Mouse (Mus musculus): ENCODE data around the gene Gm17027. TPM values are rescaled to one million over a fixed set of nuclear protein-coding genes. Genes with fewer than 3 reads are reported as not detected.
"Not testable (repeated sequence)": the region's sequence is repeated elsewhere in the genome, so short reads cannot be mapped to it uniquely, and the experiment has no call there.

The Gm17027 gene
- polyA plus RNA-seq (2012; rRNA removed), result not detected in 2 replicates

DNA sequence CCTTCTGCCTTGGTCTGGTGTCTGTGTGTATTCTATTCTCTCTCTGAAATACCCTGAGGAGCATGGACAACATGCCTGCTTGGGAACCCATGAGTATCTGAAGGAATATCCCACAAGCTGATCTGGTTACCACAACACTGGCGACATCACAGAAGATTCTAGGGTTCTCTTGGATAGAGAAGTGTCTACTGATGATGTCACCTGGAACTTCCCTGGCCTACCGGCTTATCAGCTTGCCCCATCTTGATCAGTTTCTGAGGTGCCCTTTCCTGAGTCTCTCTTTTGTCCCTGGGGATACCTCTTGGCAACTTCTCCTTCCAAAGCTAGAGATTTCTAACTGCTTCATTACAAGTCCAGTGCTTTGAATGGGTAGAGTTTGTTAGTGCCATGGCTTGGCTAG, at the start of gene Gm17027:
Gm17027 (minus strand) TSS at position 101 of the 400 bp plus-strand sequence.
- DNase-seq (ENCODE audit: low read depth, low spot score), result not testable (repeated sequence)
- 84% methylated on average over 2 of the region's 2 CpGs for WGBS

DNA sequence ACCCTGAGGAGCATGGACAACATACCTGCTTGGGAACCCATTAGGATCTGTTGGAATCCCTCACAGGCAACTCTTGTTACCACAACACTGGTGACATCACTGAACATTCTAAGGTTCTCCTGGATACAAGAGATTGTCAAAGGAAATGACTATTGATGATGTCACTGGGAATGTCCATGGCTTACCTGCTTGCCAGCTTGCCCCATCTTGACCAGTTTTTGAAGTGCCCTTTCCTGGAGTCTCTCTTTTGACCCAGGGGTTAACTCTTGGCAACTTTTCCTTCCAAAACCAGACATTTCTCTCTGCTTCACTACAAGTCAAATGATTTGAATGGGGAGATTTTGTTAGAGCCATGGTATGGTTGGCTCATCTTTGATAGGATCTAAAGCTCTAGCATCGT, 28.3 kb upstream of the Gm17027 start, which contains the start of gene Gm3573:
Gm3573 (minus strand) TSS at position 101 of the 400 bp plus-strand sequence.
- WGBS, result no CpG with 5 or more reads among the region's 1 CpGs
- DNase-seq (ENCODE audit: low read depth, low spot score), result not testable (repeated sequence)

DNA sequence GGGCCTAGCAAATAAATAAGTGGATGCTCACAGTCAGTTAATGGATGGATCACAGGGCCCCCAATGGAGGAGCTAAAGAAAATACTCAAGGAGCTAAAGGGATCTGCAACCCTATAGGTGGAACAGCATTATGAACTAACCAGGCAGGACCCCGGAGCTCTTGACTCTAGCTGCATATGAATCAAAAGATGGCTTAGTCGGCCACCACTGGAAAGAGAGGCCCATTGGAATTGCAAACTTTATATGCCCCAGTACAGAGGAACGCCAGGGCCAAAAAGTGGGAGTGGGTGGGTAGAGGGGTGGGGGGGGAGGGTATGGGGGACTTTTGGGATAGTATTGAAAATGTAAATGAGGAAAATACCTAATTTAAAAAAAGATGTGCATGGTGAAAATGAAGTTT, 21.5 kb upstream of the Gm17027 start:
- 83% methylated on average over 3 of the region's 3 CpGs for WGBS
- DNase-seq (ENCODE audit: low read depth, low spot score), result not testable (repeated sequence)

DNA sequence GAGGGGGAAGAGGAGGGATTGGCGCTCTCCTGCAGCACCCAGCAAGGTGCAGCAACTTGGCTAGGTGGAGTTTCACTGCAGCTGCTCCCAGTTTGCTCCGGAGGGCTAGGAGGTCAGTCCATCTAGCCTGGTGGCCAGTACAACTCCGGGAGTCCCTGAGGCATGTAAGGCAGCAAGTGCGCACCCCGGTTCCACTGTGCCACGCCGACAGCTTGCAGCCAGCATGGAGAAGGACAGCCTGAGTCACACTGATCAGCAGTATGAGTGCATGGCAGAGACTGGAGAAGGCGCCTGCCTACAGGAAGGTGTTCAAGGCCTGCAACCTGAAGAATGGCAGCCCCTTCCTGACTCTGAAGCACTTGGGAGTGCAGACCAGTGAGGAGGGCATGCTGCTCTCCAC, 27.9 kb downstream of the Gm17027 start:
- WGBS, result 72% methylated on average over 7 of the region's 8 CpGs
- not testable (repeated sequence) for DNase-seq (ENCODE audit: low read depth, low spot score)

DNA sequence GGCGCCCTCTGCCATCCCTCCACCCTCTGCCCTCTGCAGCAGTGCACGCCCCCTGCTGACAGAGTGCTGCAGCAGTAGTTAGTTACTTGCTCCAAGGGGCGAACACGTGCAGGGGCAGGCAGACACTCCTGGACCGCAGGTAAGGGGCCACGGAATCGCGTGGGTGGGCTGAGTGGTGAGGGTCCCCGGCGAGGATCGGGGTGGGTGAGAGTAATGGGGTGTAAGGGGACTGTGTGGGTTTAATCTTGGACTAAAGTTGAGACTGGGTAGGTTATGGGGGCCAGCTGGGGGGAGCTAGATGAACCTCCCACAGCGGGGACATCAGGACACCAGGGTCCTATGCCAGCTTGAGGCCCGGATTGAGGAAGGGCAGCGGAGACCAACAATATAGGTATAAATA, 28.6 kb downstream of the Gm17027 start:
- DNase-seq (ENCODE audit: low read depth, low spot score), result not testable (repeated sequence)
- 58% methylated on average over 12 of the region's 14 CpGs for WGBS

DNA sequence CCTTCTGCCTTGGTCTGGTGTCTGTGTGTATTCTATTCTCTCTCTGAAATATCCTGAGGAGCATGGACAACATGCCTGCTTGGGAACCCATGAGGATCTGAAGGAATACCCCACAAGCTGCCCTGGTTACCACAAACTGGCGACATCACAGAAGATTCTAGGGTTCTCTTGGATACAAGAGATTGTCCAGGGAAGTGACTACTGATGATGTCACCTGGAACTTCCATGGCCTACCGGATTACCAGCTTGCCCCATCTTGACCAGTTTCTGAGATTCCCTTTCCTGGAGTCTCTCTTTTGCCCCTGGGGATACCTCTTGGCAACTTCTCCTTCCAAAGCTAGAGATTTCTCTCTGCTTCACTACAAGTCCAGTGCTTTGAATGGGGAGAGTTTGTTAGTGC, 45.2 kb downstream of the Gm17027 start, which contains the start of gene Gm7951:
Gm7951 (minus strand) TSS at position 101 of the 400 bp plus-strand sequence.
- DNase-seq (ENCODE audit: low read depth, low spot score), result not testable (repeated sequence)
- 40% methylated on average over 1 of the region's 2 CpGs for WGBS

Other genes starting within 250 kb of the Gm17027 start
- not detected in 2 replicates for gene 1700049E17Rik1, start 237.7 kb downstream of the Gm17027 start, polyA plus RNA-seq (2012; rRNA removed)
- not detected in 2 replicates for gene 1700024B05Rik, start 218.6 kb downstream of the Gm17027 start, polyA plus RNA-seq (2012; rRNA removed)
- gene Gm6401, start 194.7 kb downstream of the Gm17027 start, polyA plus RNA-seq (2012; rRNA removed), result not detected in 2 replicates
- not detected in 2 replicates for gene Gm3543, start 179.3 kb downstream of the Gm17027 start, polyA plus RNA-seq (2012; rRNA removed)
- not detected in 2 replicates for gene Gm7951, start 45.3 kb downstream of the Gm17027 start, polyA plus RNA-seq (2012; rRNA removed)
- gene Gm3573, start 28.2 kb upstream of the Gm17027 start, polyA plus RNA-seq (2012; rRNA removed), result not detected in 2 replicates
- gene Gm17026, start 97.4 kb upstream of the Gm17027 start, polyA plus RNA-seq (2012; rRNA removed), result not detected in 2 replicates
- gene Gm9611, start 134.7 kb upstream of the Gm17027 start, polyA plus RNA-seq (2012; rRNA removed), result not detected in 2 replicates
- gene Gm7995, start 147.6 kb upstream of the Gm17027 start, polyA plus RNA-seq (2012; rRNA removed), result not detected in 2 replicates